8 mouse cellular contexts compared by ENCODE assay signal in the genomic region with DNA sequence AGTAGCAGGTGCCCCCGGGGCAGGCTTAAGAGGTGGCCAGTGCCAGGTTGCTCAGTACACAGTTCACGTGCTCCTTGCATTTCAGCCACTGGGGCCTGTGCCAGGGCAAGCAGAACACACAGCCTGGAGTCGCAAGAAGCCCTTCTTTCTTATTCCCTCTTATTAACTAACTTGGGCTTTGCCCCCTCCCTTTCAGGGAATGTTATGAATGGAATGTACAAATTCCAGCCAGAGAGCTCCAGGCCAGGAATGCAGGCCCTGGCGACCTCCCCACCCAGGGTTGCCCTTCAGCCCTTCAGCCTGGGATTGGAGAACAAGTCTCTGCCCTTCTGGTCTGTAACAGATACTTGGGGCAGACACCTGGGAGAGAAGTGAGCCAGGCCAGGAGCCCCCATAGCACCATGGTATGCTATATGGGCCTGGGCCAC. TPM values are rescaled to one million over a fixed set of nuclear protein-coding genes. Genes with fewer than 3 reads are reported as not detected.
DNase-seq lines count a peak whose midpoint lies in the region; ATAC-seq and TF ChIP-seq lines count a peak whose summit lies in the region.

No protein-coding gene starts in this region.

- ATAC-seq in intestine, embryonic 15.5 days, result peak; percentile 54
- no peak for ATAC-seq in intestine, postnatal 0 days
- peak; percentile 53 for ATAC-seq in heart, embryonic 11.5 days (replicated peaks; ENCODE audit: insufficient number of reproducible peaks, low FRiP score, low TSS enrichment)
- peak; percentile 89 for ATAC-seq in kidney, embryonic 15.5 days (replicated peaks; ENCODE audit: low FRiP score)

- DNase-seq in embryo, embryonic 9.5 days (ENCODE audit: extremely low spot score), result peak; percentile 33
- peak; percentile 82 for DNase-seq in lung, adult 2 months
- peak; percentile 57 for DNase-seq in skeletal muscle tissue, adult 2 months (ENCODE audit: low read depth, low spot score)
- no peak for DNase-seq in urinary bladder, adult 18-20 months (ENCODE audit: low spot score in 2 of 2)

- no peaks in the 10 kb centered on the region for H3K36me3 ChIP-seq in intestine, embryonic 15.5 days
- no peaks in the 10 kb centered on the region for H3K36me3 ChIP-seq in intestine, postnatal 0 days (ENCODE audit: control insufficient read depth, insufficient read depth)
- no peaks in the 10 kb centered on the region for H3K36me3 ChIP-seq in heart, embryonic 11.5 days (ENCODE audit: control insufficient read depth, insufficient read depth, low read length)
- H3K36me3 ChIP-seq in kidney, embryonic 15.5 days, result no peaks in the 10 kb centered on the region

- no peak for TF ChIP-seq CTCF in intestine, postnatal 0 days (IDR thresholded peaks at IDR 0.05; ENCODE audit: low read depth)
- TF ChIP-seq CTCF in lung, adult 2 months (IDR thresholded peaks at IDR 0.05; ENCODE audit: insufficient read depth, low read length), result no peak

- H3K27ac ChIP-seq in intestine, embryonic 15.5 days, result no peak overlapping the region
- no peak overlapping the region for H3K27ac ChIP-seq in intestine, postnatal 0 days (ENCODE audit: low read depth, low read length)
- peak overlapping the region; percentile 54 for H3K27ac ChIP-seq in heart, embryonic 11.5 days (ENCODE audit: low read depth, low read length)
- H3K27ac ChIP-seq in kidney, embryonic 15.5 days, result peak overlapping the region; percentile 77

- no peak overlapping the region for H3K9ac ChIP-seq in intestine, embryonic 15.5 days
- no peak overlapping the region for H3K9ac ChIP-seq in intestine, postnatal 0 days (ENCODE audit: low read depth, low read length)
- H3K9ac ChIP-seq in heart, embryonic 11.5 days (ENCODE audit: low read depth, low read length), result no peak overlapping the region
- H3K9ac ChIP-seq in kidney, embryonic 15.5 days, result no peak overlapping the region

- peak; percentile 11; the same call in 1 of the 2 replicates for TF ChIP-seq POLR2A in lung, adult 2 months (IDR thresholded peaks at IDR 0.05; ENCODE audit: borderline replicate concordance, extremely low read depth, low read depth, low read length)

- no peaks in the 10 kb centered on the region for H3K27me3 ChIP-seq in intestine, embryonic 15.5 days (replicated peaks)
- no peaks in the 10 kb centered on the region for H3K27me3 ChIP-seq in intestine, postnatal 0 days (replicated peaks; ENCODE audit: control insufficient read depth, insufficient read depth, low read length)
- H3K27me3 ChIP-seq in heart, embryonic 11.5 days (ENCODE audit: control insufficient read depth, insufficient read depth, low read length), result no peaks in the 10 kb centered on the region
- no peaks in the 10 kb centered on the region for H3K27me3 ChIP-seq in kidney, embryonic 15.5 days

- H3K9me3 ChIP-seq in intestine, embryonic 15.5 days, result no peaks in the 10 kb centered on the region
- H3K9me3 ChIP-seq in intestine, postnatal 0 days (ENCODE audit: control insufficient read depth), result no peaks in the 10 kb centered on the region
- no peaks in the 10 kb centered on the region for H3K9me3 ChIP-seq in heart, embryonic 11.5 days (replicated peaks; ENCODE audit: control insufficient read depth, low read length)
- H3K9me3 ChIP-seq in kidney, embryonic 15.5 days (replicated peaks), result no peaks in the 10 kb centered on the region

- no peak overlapping the region for H3K4me3 ChIP-seq in intestine, embryonic 15.5 days (replicated peaks)
- H3K4me3 ChIP-seq in intestine, postnatal 0 days (ENCODE audit: low read depth, low read length), result no peak overlapping the region
- no peak overlapping the region for H3K4me3 ChIP-seq in heart, embryonic 11.5 days (ENCODE audit: low read depth, low read length)
- H3K4me3 ChIP-seq in kidney, embryonic 15.5 days (replicated peaks), result no peak overlapping the region
- no peak overlapping the region for H3K4me3 ChIP-seq in lung, adult 2 months (replicated peaks; ENCODE audit: extremely low read depth, low read depth, low read length)

- H3K4me1 ChIP-seq in intestine, embryonic 15.5 days (replicated peaks), result peaks cover 15% of the 10 kb centered on the region; the same call in 1 of the 2 replicates
- no peaks in the 10 kb centered on the region for H3K4me1 ChIP-seq in intestine, postnatal 0 days (replicated peaks; ENCODE audit: control insufficient read depth, insufficient read depth, low read length)
- peaks cover 30% of the 10 kb centered on the region for H3K4me1 ChIP-seq in heart, embryonic 11.5 days (ENCODE audit: control insufficient read depth, insufficient read depth, low read length)
- H3K4me1 ChIP-seq in kidney, embryonic 15.5 days, result peaks cover 39% of the 10 kb centered on the region
- peaks cover 28% of the 10 kb centered on the region for H3K4me1 ChIP-seq in lung, adult 2 months (ENCODE audit: control insufficient read depth, insufficient read depth, low read length)

- 36% methylated on average over 4 of the region's 4 CpGs for WGBS in intestine, embryonic 15.5 days
- WGBS in intestine, postnatal 0 days, result 33% methylated on average over 4 of the region's 4 CpGs
- 37% methylated on average over 4 of the region's 4 CpGs for WGBS in heart, embryonic 11.5 days (ENCODE audit: insufficient replicate concordance)
- WGBS in kidney, embryonic 15.5 days, result 43% methylated on average over 4 of the region's 4 CpGs
- 42% methylated on average over 4 of the region's 4 CpGs for WGBS in lung, adult 2 months

- no peak overlapping the region for H3K4me2 ChIP-seq in intestine, embryonic 15.5 days (replicated peaks)
- no peak overlapping the region for H3K4me2 ChIP-seq in intestine, postnatal 0 days (replicated peaks; ENCODE audit: low read depth)
- H3K4me2 ChIP-seq in heart, embryonic 11.5 days, result peak overlapping the region; percentile 16; the same call in 1 of the 2 replicates
- H3K4me2 ChIP-seq in kidney, embryonic 15.5 days, result no peak overlapping the region

RNA-seq across cellular contexts. Expression of gene Aldh1l1, which starts 22.0 kb away (rescaled TPM):
- 17.5 and 19.8 TPM in 2 replicates for polyA plus RNA-seq in intestine, embryonic 15.5 days (2015; fragmentation: Nextera tagmentation; extraction: Ambion mirVana)
- polyA plus RNA-seq in intestine, postnatal 0 days (2015; fragmentation: Nextera tagmentation; extraction: Ambion mirVana), result 12.1 and 15.6 TPM in 2 replicates
- polyA plus RNA-seq in heart, embryonic 11.5 days (2014; fragmentation: Nextera tagmentation; extraction: Ambion mirVana), result 1.00 and 1.2 TPM in 2 replicates
- polyA plus RNA-seq in kidney, embryonic 15.5 days (2015; fragmentation: Nextera tagmentation; extraction: Ambion mirVana), result 11.2 and 13.8 TPM in 2 replicates
- 14.7 and 17.9 TPM in 2 replicates for polyA plus RNA-seq in lung, adult 2 months (2012; rRNA removed)

RNA-seq across cellular contexts. Expression of gene Klf15, which starts 45.8 kb away (rescaled TPM):
- polyA plus RNA-seq in intestine, embryonic 15.5 days (2015; fragmentation: Nextera tagmentation; extraction: Ambion mirVana), result 6.3 and 8.2 TPM in 2 replicates
- 0.51 and 0.86 TPM in 2 replicates for polyA plus RNA-seq in intestine, postnatal 0 days (2015; fragmentation: Nextera tagmentation; extraction: Ambion mirVana)
- 6.0 and 6.2 TPM in 2 replicates for polyA plus RNA-seq in heart, embryonic 11.5 days (2014; fragmentation: Nextera tagmentation; extraction: Ambion mirVana)
- 11.7 and 12.6 TPM in 2 replicates for polyA plus RNA-seq in kidney, embryonic 15.5 days (2015; fragmentation: Nextera tagmentation; extraction: Ambion mirVana)
- polyA plus RNA-seq in lung, adult 2 months (2012; rRNA removed), result 55.7 and 145 TPM in 2 replicates

Comparison
In these comparisons a context has a peak if more than half of its experiments do, and no peak if none do; other contexts are left out.
1. H3K27ac ChIP-seq: peak in heart, embryonic 11.5 days (single experiment) and kidney, embryonic 15.5 days (single experiment); none in intestine, embryonic 15.5 days (single experiment) and intestine, postnatal 0 days (single experiment).
2. DNase-seq: peak in embryo, embryonic 9.5 days (single experiment), lung, adult 2 months (single experiment) and skeletal muscle tissue, adult 2 months (single experiment); none in urinary bladder, adult 18-20 months (0 of 2).